ENCODE assay signal across 8 mouse cellular contexts in the genomic region with DNA sequence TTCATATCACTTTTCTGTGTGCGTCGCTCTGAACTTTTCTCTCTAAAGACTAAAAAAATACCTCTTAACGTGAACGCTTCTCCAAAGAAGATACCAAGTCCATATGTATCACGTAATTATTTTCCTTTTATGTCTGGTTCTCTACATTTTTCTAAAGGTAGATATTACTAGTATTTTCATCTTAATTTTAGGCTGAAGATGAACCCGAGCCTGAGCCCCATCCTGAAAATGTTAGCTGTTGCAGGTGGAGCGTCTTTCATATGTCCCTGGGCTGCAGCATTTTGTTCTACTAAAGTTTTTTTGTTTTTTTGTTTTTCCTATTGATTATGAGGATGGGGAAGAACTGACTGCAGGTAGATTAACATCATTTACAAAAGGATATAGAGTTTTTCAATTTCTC. TPM values are rescaled to one million over a fixed set of nuclear protein-coding genes. Genes with fewer than 3 reads are reported as not detected.
DNase-seq lines count a peak whose midpoint lies in the region; ATAC-seq and TF ChIP-seq lines count a peak whose summit lies in the region.

No protein-coding gene starts in this region.

- peaks cover 40% of the 10 kb centered on the region for H3K4me1 ChIP-seq in erythroblast, embryonic 14.5 days (ENCODE audit: control insufficient read depth)
- H3K4me1 ChIP-seq in testis, adult 2 months (ENCODE audit: control insufficient read depth, insufficient read depth, low read length) = no peaks in the 10 kb centered on the region
- peaks cover 38% of the 10 kb centered on the region for H3K4me1 ChIP-seq in liver, embryonic 13.5 days (replicated peaks)

- TF ChIP-seq CTCF in testis, adult 2 months (IDR thresholded peaks at IDR 0.05; ENCODE audit: control insufficient read depth, insufficient read depth, insufficient replicate concordance, low read depth, low read length) = no peak

- peaks cover 54% of the 10 kb centered on the region for H3K36me3 ChIP-seq in erythroblast, embryonic 14.5 days (ENCODE audit: control insufficient read depth)
- peaks cover 2% of the 10 kb centered on the region; the same call in 1 of the 2 replicates for H3K36me3 ChIP-seq in testis, adult 2 months (ENCODE audit: control insufficient read depth, insufficient read depth, low read length)
- peaks cover 30% of the 10 kb centered on the region for H3K36me3 ChIP-seq in liver, embryonic 13.5 days

- no peak for ATAC-seq in erythroblast, adult 5-6 weeks (replicated peaks; ENCODE audit: low FRiP score, poor library complexity, severe bottlenecking)
- no peak for ATAC-seq in liver, embryonic 13.5 days (ENCODE audit: low read depth)
- no peak for ATAC-seq in activated CD4-positive, CD25-positive, alpha-beta regulatory T cell, adult 4 months
- ATAC-seq in CD4-positive, CD25-positive, alpha-beta regulatory T cell, adult 4 months = no peak

- no peak for TF ChIP-seq POLR2A in testis, adult 2 months (IDR thresholded peaks at IDR 0.05; ENCODE audit: control insufficient read depth, low read depth, low read length)

- peak overlapping the region; percentile 83 for H3K4me2 ChIP-seq in liver, embryonic 13.5 days

- no peaks in the 10 kb centered on the region for H3K9me3 ChIP-seq in erythroblast, embryonic 14.5 days (ENCODE audit: control insufficient read depth, low read length)
- H3K9me3 ChIP-seq in liver, embryonic 13.5 days (replicated peaks) = no peaks in the 10 kb centered on the region

- under 1% methylated on average over 7 of the region's 7 CpGs for WGBS in liver, embryonic 13.5 days (ENCODE audit: insufficient replicate concordance)

- DNase-seq in testis, postnatal 14 days (ENCODE audit: low spot score) = no peak
- DNase-seq in liver, embryonic 13.5 days = no peak
- no peak for DNase-seq in right cerebral cortex, postnatal 36 days (ENCODE audit: low spot score in 2 of 2)

- peak overlapping the region; percentile 77 for H3K9ac ChIP-seq in liver, embryonic 13.5 days

- H3K27me3 ChIP-seq in erythroblast, embryonic 14.5 days (ENCODE audit: control insufficient read depth) = no peaks in the 10 kb centered on the region
- H3K27me3 ChIP-seq in testis, adult 2 months (ENCODE audit: control insufficient read depth, insufficient read depth, low read length) = no peaks in the 10 kb centered on the region
- no peaks in the 10 kb centered on the region for H3K27me3 ChIP-seq in liver, embryonic 13.5 days

- H3K4me3 ChIP-seq in erythroblast, embryonic 14.5 days (replicated peaks) = peak overlapping the region; percentile 68
- H3K4me3 ChIP-seq in testis, adult 2 months (ENCODE audit: control insufficient read depth, low read depth, low read length) = peak overlapping the region; percentile 81
- H3K4me3 ChIP-seq in liver, embryonic 13.5 days (replicated peaks) = peak overlapping the region; percentile 85

- peak overlapping the region; percentile 73 for H3K27ac ChIP-seq in testis, adult 2 months (ENCODE audit: control insufficient read depth, insufficient read depth, low read depth, low read length)
- peak overlapping the region; percentile 84 for H3K27ac ChIP-seq in liver, embryonic 13.5 days

RNA-seq across cellular contexts. Expression of a gene that starts 0.5 kb away (rescaled TPM):
- polyA plus RNA-seq in erythroblast, embryonic 14.5 days (2012) = 11.3 and 19.1 TPM in 2 replicates
- 310 and 324 TPM in 2 replicates for total RNA-seq in erythroblast, adult 5-6 weeks (2015; ENCODE audit: low replicate concordance)
- total RNA-seq in erythroblast, adult 5-6 weeks (2017; ENCODE audit: low replicate concordance) = 228 and 255 TPM in 2 replicates
- 75.1 and 84.2 TPM in 2 replicates for polyA plus RNA-seq in testis, adult 2 months (2012; rRNA removed)
- polyA plus RNA-seq in liver, embryonic 13.5 days (2015; fragmentation: Nextera tagmentation; extraction: Ambion mirVana) = 369 and 404 TPM in 2 replicates
- polyA plus RNA-seq in activated CD4-positive, CD25-positive, alpha-beta regulatory T cell, adult 4 months (2017; shearing (Covaris generic)) = 100 to 1,000 TPM; 185 to 199 TPM
- polyA plus RNA-seq in CD4-positive, CD25-positive, alpha-beta regulatory T cell, adult 4 months (2017; shearing (Covaris generic)) = 100 to 1,000 TPM; 137 to 146 TPM

RNA-seq across cellular contexts. Expression of a gene that starts 6.0 kb away (rescaled TPM):
- 1.6 and 1.9 TPM in 2 replicates for polyA plus RNA-seq in erythroblast, embryonic 14.5 days (2012)
- 21.3 and 27.4 TPM in 2 replicates for total RNA-seq in erythroblast, adult 5-6 weeks (2015; ENCODE audit: low replicate concordance)
- total RNA-seq in erythroblast, adult 5-6 weeks (2017; ENCODE audit: low replicate concordance) = 9.9 and 13.3 TPM in 2 replicates
- polyA plus RNA-seq in testis, adult 2 months (2012; rRNA removed) = 120 and 139 TPM in 2 replicates
- 17.5 and 21.7 TPM in 2 replicates for polyA plus RNA-seq in liver, embryonic 13.5 days (2015; fragmentation: Nextera tagmentation; extraction: Ambion mirVana)
- 10 to 100 TPM; 40.0 to 40.5 TPM for polyA plus RNA-seq in activated CD4-positive, CD25-positive, alpha-beta regulatory T cell, adult 4 months (2017; shearing (Covaris generic))
- 10 to 100 TPM; 30.1 to 39.8 TPM for polyA plus RNA-seq in CD4-positive, CD25-positive, alpha-beta regulatory T cell, adult 4 months (2017; shearing (Covaris generic))

RNA-seq across cellular contexts. Expression of a gene that starts 9.3 kb away (rescaled TPM):
- polyA plus RNA-seq in erythroblast, embryonic 14.5 days (2012) = 0.64 and 0.71 TPM in 2 replicates
- 5.4 and 6.1 TPM in 2 replicates for total RNA-seq in erythroblast, adult 5-6 weeks (2015; ENCODE audit: low replicate concordance)
- 6.0 and 7.9 TPM in 2 replicates for total RNA-seq in erythroblast, adult 5-6 weeks (2017; ENCODE audit: low replicate concordance)
- 10.7 and 13.1 TPM in 2 replicates for polyA plus RNA-seq in testis, adult 2 months (2012; rRNA removed)
- polyA plus RNA-seq in liver, embryonic 13.5 days (2015; fragmentation: Nextera tagmentation; extraction: Ambion mirVana) = 10.2 and 13.3 TPM in 2 replicates
- 10 to 100 TPM; 21.6 to 28.3 TPM for polyA plus RNA-seq in activated CD4-positive, CD25-positive, alpha-beta regulatory T cell, adult 4 months (2017; shearing (Covaris generic))
- 10 to 100 TPM; 19.5 to 25.8 TPM for polyA plus RNA-seq in CD4-positive, CD25-positive, alpha-beta regulatory T cell, adult 4 months (2017; shearing (Covaris generic))
